Mouse (Mus musculus): ENCODE measurements at regions not wholly inside any gene's neighbourhood (a gene's known extent, or its start where the extent isn't known, plus 50 kb on each side); places are given as distances from the start of the nearest gene placed in this dataset.

DNA sequence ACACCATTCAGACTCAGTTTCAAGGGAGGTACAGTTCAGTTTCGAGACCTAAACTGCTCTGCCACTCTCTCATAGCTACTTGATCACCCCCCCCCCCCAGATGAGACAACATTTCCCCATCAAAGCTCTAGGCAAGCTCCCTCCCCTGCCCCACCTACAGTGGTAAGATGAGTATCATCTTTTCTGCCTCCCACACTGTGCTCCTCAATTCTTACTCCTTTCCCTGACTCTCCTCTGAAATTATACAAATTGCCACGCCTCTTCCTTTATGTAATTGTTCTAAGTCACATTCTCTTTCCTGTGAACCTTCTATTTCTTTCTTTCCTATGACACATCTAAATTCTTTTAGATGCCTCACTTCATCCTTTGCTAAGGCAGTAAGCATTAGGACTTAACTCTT is 321.6 kb downstream of the Htr1b start:
- DNase-seq = no peak

DNA sequence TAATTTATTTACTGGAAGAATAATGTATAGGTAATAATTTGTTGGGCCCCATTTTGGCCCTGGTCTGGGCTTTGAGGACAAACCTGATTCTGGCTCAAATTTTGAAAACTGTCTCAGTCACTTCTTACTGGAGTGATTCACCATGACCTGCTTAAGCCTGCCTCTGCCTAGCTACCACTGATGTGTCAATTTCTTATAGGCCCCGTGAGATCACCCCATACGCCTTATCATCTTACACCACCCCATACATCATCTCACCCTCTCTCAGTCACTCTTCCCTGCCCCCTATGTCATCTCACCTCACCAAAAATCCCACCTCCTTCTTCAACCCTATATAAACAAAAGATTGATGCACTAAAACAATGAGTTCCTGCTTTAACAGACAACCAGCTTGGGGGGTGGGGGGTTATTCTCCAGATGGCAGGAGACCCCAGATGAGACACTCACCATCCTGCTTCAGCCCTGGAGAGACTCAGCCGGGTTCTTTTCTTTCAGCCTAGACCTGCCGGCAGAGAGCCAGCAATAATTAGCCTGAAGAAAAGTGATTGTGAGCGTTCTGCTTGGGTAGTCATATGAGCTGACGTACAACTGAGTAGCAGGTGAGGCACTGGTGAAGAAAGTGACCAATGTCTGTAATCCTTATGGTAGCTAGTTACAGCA is 325.0 kb downstream of the Htr1b start:
- DNase-seq = peak in 1 of 2 experiments; percentile 3

DNA sequence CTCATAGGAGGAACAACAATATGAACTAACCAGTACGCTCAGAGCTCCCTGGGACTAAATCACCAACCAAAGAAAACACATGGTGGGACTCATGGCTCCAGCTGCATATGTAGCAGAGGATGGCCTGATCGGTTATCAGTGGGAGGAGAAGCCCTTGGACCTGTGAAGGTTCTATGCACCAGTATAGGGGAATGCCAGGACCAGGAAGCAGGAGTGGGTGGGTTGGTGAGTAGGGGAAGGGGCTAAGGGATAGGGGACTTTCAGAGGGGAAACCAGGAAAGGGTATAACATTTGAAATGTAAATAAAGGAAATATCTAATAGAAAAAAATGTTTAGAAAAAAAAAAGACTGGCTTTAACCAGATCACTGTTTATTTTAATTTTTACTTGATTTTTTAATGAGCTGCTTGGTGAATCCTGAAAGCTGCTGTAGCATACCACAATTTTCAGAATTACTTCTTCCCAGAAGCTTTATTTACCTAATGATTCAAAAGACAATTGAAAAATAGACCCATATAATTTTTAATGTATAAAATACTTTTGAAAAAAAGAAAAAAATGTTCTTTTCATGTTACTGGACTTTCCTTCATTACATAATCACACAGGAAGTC is 328.1 kb downstream of the Htr1b start:
- DNase-seq = no peak

DNA sequence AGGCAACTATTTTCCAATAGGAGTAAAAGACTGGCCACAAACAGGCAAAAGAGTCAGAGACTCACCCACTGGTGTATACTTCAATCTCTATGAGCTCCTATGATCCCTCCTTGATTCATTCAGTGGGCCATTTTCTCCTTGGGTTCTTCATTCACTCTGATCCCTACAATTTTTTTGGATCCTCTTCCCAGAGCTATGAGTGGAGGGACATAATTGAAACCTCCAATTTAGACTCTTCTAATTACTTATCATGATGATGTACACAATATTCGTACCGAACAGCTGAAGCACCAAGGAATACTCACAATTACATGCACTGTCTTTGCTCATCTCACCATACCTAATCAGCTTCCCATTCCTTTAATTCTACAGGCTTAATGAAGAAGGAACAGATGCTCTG is 357.9 kb downstream of the Htr1b start:
- DNase-seq = no peak

DNA sequence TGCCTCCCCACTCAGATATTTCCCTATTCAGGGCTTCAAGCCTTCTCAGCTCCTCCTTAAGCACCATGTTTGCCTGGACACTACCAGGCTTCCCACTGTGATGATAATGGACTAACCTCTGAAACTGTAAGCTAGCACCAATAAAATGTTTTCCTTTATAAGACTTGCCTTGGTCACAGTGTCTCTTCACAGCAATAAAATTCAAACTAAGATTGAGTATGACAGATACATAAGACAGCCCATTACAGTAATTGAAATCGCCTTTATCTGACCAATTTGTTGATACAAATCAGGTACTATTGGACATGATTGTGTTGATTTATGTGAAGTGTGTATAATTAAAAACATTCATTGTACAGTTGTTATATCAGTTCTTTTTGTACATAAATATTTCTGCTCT is 358.3 kb downstream of the Htr1b start:
- no peak for DNase-seq

DNA sequence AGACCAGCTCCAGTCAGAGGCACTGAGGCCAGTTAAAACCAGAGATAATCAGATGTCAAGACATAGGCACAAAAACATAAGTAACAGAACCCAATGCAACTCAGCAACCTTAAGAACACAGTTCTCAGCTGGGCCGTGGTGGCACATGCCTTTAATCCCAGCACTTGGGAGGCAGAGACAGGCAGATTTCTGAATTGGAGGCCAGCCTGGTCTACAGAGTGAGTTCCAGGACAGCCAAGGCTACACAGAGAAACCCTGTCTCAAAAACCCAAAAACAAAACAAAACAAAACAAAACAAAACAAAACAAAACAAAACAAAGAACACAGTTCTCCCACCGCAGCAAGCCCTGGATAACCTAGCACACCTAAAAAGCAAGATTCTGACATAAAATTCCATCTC is 408.7 kb downstream of the Htr1b start:
- peak in 1 of 2 experiments; percentile 6 for DNase-seq

DNA sequence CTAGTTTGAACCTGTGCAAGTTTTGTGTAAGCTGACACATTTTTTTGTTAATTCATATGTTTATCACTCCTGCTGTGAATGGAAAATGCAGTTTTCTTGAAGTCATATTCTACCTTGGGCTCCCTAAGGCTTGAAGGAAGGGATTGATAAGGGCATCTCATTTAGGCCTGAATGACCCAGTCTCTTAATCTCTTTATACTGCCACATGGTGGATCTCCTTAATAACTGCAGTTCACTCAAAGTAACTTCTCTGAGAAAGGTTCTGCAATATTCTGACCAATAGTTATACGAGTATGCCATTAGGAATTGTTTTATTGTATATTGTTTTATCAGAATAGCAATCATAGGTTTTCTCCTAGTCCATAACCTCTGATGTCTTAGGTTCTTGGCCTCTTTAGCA is 415.7 kb downstream of the Htr1b start:
- no peak for DNase-seq

DNA sequence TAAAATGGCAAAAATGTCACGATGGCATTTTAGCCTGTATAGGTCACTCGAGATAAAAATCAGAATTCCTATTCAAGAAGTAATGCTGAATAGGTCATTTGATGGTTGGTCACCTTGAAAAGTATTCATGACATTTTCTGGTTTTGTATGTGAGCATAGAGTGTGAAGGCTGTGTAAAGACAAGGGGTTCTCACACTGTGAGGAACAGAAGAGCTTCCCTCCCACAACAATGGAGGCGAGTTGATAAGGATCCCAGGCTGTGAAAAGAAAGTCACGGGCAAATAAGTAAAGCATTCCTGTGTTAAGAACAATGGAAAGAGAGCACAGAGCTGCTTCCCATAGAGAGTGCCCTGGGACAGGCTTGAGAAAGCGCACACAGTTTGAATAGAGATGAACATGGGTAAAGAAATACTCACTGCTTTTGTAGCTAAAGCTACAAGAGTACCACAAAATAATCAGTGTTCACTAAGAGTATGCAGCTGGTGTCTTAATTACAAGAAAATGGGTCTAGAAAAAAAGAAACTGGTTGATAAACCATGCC is 418.0 kb downstream of the Htr1b start:
- no peak for DNase-seq

DNA sequence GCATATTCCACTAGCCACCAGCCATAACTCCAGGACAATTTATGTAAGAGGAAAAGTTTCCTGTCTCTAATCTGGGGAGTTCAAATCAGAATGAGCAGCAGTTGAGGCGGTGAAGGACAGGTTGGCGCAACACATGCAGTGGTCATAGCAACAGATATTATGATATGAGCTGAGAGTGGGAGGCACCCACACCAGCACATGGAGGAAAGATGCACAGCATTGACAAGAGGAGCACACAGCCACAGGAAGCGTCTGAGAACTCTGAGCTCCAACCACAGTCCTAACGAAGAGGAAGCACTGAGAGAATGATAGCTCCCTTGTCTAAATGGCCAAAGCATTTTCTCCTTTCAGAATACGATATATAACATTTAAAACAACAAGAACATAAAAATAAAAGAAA is 418.9 kb downstream of the Htr1b start:
- DNase-seq = no peak

DNA sequence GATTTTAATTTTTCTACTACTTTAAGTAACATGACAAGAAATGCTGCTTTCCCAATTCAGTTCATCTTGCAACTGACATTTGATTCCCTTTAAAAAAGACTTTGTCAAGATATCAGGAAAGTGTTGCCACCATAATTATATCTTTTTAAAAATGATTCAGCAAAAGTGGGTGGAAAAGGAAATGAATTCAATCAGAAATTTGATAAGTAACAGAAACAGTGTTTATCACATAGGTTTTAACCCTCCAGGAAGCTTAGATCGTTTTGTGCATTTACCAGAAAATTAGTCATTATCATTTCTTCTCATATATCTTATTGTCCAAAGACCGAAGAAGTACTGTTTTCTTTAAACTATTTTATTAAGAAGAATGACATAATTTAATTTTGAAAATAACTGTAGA is 441.0 kb downstream of the Htr1b start:
- DNase-seq = no peak
